Mouse (Mus musculus) bone marrow, adult 2 months (tissue): Measurements from ENCODE around the gene 2900026A02Rik.

ENCODE experiments used
- CTCF ChIP-seq: fragments of 200-500 bp; IDR thresholded peaks from 2 replicates; pipeline ENCODE4 v1.5.1; 2011; ENCODE audit warnings: low read length, control low read depth; ENCODE audit not compliant: control insufficient read depth, insufficient read depth
- POLR2A ChIP-seq: fragments of 200-500 bp; IDR thresholded peaks from 2 replicates; pipeline ENCODE4 v1.6.1; 2011; ENCODE audit warnings: low read depth, mild to moderate bottlenecking, control low read depth, low read length, borderline replicate concordance; ENCODE audit not compliant: control insufficient read depth

- no peak for TF ChIP-seq CTCF
- no peak for TF ChIP-seq POLR2A
These were observed 16.8 kb downstream of the 2900026A02Rik start for GRCm38 (mm10) chr5:113204193-113204592.
